Mouse (Mus musculus) kidney, postnatal 25 days (tissue): Measurements from ENCODE around the gene Fmod.

Experiments
- DNase-seq, 2 experiments: peaks; one replicate each; pipeline ENCODE4 v3.0.0; 2021; ENCODE audit warnings: mixed read lengths in 2 of 2

The Fmod gene

DNA sequence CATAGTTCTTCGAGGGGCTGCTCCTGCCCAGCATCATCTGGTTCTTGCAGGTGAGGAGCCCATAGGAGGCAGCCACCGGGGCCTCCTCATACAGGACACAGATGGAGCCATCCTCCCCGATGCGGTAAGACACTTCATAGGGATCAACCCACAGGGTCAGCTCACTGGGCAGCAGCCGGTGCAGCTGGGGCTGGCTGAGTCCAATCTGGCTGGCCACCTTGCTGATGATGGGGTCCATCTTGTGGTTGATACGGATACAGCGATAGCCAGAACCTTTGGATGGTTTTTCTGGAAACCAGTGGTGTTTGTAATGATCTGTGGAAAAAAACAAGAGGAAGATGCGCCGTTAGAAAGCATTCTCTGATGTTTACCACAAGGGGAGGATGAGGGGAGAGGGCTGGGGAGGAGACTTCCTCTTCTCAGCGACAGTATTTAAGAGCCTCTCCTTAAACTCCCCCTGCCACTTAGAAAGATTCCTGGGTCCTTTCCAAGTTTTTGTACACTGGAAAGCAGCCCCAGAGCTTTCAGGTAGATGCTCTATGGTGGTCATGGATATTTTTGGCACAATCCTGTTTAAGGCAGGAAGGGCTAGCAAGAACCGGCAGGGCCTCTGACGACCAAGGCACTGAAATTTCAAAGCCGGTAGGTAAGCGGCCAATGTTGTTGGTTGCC, 40.5 kb downstream of the Fmod start:
- peak in 1 of 2 experiments; percentile 39 for DNase-seq

DNA sequence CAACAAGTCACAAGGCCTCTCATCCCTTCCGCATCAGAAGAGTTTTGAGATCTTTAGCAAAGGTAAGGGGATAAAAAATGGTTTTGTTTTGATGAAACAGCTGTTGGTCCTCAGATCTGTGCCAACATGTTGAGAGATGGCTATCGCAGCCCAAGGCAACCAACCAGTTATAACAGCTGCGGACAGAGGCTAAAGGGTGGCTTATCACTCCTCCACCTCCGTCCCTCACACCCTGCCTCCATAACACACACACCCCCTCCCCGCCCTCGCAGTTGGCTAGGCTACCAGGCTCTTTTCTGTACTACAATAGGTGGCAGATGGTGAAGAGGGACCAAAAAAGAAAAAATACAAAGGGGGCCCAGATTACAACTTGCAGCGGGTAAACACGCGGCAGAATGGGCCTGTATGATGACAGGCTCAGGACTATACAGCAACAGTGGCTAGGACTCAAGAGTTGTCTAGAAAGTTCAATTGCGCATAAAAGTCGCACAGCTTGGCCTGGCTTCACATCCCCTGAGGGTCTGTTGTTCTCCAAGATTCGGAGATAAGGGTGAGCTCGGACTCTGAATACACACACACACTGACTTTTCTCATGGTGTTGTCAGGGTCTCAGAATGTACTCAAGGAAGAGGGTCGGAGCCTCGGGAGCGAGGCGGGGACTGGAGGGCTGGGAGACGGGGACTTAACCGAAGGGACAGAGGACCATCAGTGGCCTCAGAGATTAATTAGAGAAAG, 41.2 kb downstream of the Fmod start:
- peak in 1 of 2 experiments; percentile 21 for DNase-seq

DNA sequence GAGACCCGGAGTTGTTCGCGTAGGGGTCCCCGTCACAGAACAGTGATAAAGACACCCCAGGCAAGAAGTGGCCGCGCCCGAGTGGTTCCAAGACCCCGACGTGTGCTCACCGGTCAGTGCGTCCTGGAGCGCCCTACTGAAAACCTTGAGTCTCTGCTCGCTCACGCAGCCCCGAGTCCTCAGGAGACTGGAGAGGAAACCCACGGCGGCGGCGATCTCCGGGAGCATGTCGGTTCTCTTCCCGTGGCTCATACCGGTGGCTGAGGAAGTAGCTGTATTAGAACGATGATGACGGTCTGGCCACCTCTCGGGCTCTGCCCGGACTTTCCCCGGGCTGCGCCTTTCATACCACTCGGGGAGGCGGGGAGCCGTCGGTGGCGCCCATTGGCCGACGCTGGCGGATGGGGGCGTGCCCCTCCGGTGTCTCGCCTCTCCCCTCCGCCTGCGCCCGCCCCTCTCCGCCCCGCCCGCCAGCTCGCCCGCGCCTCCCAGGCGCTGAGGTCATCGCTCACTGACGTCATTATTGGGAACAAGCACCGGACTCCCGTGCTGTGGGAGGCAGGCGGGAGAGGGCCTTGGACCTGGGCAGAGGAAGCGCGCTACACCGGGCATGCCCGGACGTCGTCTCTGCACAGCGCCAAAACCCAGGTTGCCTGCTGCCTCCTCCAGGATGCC, 41.9 kb downstream of the Fmod start, which contains the start of gene Btg2:
Btg2 (minus strand) TSS at position 319 of the 675 bp plus-strand sequence.
- peak; percentile 97 to 99 for DNase-seq

GRCm38 (mm10) chr1:134079477-134080163, 42.6 kb downstream of the Fmod start:
- DNase-seq, result peak; percentile 82 to 89

- no peak for DNase-seq
Measured at GRCm38 (mm10) chr1:134080406-134080805, 43.4 kb downstream of the Fmod start.

- DNase-seq, result peak; percentile 23 to 78
Measured at GRCm38 (mm10) chr1:134080881-134081450, 43.9 kb downstream of the Fmod start.

DNA sequence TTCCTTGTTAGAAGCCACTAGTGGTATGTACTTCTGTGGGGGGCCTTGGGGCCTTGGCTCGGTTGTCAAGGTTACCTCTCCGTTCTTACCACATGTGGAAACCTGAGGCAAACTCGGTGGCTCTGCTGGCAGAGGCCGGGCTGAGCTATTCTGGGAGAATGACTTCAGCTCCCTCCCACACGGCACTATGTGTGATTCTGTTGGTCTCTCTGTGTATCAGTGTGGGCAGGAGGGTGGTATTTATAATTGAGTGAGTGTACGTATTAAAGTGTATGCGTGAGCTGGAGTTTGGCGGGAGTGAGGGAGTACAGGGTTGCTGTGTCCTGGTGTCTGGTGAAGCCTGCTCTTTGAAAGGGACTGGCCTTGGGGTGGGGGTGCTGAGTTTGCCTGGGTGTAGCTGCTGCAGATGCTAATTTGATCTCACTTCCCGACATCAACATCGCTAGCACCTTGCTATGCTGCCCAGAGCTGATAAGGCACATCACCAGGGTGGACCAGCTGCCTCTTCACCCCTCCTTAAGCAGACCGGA, 46.0 kb downstream of the Fmod start:
- peak in 1 of 2 experiments; percentile 27 for DNase-seq

DNA sequence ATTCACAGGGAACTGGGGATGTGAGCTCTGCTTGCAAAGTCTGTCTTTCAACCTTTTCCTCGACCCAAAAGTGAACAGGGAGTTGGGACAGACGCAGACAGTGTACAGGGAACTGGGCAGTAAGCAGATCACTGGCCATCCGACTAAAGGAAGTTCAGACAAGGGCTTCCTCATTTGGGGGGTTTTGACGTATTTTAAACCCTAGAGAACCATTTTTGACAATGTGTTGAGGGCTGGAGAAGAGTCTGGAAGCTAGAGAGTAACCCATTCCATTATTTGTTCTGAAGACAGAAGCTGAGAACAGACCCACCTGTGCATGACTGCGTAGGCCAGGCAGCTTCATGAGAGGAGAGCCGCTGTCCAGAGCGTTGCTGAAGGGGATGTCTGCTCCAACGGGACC, 46.6 kb downstream of the Fmod start:
- no peak for DNase-seq

DNA sequence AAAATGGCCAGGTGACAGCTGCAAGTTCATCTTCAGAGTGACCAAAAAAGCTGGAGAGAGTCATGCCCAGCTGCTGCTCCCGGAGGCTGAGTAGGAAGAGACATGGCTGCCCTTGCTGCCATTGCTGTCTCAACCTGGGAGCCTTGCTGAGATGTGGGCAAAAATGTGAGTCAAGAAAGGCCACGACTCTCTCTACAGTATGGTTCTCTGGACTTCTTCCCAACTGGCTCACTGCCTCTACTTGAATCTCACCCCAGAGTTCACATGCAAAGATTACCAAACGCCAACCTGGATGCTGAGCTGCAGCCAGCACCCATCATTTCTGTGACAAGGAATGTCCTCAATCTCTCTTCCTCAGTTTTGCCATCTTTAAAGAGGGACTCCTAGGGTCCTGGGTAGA, 47.1 kb downstream of the Fmod start:
- no peak for DNase-seq

- no peak for DNase-seq
Measured at GRCm38 (mm10) chr1:134086017-134086416, 49.0 kb downstream of the Fmod start.

- DNase-seq, result peak; percentile 53 to 72
Measured at GRCm38 (mm10) chr1:134086811-134087398, 49.9 kb downstream of the Fmod start.

- DNase-seq, result no peak
Measured at GRCm38 (mm10) chr1:134089074-134089473, 52.0 kb downstream of the Fmod start.

DNA sequence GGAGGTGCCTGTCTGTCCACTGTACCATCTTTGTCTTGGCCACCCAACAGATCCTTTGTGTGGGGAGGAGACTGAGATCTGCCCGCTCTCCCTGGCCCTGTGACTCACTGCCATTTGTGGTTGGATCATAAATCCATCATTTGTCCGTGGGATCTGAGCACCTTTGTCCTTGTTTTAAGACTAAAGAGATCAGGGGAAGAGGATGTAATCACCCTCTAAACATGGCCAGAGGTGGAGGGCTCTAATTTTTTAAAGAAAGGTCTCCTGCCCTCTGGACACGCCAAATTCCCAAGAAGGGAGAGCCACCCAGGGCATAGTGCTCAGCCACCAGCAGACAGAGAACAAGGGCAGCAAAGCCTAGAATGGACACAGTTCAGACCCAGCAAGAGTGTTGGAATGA, 54.8 kb downstream of the Fmod start:
- DNase-seq, result no peak

DNA sequence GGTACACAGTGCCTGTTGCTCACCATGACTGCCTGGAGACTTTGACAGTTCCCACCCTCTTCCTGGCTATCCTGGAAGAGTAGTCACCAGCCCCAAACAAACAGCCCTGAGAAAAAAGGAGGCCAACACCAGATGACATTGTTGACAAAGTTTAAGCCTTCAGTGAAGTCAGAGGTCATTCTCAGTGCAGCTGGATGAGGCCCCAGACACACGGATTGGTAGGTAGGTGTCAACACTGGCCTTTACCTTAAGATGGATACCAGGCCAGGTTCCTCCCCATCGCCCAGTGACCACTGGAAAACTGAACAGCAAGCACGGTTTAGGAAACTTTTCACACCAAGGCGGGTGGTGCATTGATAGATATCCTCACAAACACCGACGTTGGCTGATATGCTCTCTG, 55.3 kb downstream of the Fmod start:
- DNase-seq, result no peak

- peak; percentile 94 to 97 for DNase-seq
Measured at GRCm38 (mm10) chr1:134092852-134093770, 56.1 kb downstream of the Fmod start.

GRCm38 (mm10) chr1:134093771-134094526, 56.9 kb downstream of the Fmod start:
- DNase-seq, result no peak

DNA sequence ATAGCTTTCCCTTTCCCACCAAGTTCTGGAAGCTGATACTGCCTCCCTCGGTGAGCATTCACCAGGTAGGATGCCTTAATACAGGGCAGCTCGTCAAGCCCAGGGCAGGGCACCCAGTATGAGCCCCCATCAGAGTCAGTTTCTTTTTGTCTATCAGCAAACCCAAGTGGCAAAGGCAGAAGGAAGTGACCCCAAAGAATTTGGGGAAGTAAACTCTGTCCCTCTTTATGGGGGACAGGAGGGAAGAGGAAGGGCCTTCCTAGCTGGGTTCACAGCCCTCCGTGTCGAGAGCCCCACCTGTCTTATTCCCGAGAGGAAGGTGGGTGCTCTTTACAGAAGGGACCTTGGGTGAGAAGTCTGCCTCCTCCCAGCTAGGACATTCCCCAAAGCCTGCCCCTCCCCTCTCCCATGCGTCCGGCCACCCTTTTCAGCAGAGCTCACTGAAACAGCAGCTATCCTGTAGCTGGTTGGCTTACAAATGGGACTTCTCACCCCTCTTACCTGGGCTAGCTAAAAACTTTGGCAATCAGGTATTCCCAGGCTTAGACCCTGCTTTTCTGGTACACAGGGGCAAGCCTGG, 58.1 kb downstream of the Fmod start:
- no peak for DNase-seq

DNA sequence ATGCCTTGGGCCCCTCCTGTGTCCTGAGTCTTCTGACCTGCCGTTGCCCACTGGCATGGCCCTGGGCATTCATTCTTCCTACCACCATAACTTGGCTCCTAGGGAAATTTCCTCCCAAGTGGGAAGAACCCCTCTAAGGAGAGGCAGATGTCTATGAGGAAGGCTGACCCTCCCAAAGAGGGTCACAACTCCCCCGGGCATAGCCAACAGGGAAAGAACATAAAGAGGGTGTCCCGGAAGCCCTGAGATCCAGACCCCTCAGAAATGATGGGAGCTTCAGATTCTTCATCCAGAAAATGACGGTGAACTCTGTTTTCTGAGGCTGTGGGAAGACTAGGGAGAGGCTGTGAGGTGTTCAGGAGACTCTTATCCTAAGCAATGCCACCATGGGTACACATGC, 58.7 kb downstream of the Fmod start:
- no peak for DNase-seq

GRCm38 (mm10) chr1:134096264-134096934, 59.3 kb downstream of the Fmod start:
- DNase-seq, result peak in 1 of 2 experiments; percentile 37
